Mouse (Mus musculus) stomach, postnatal 0 days (tissue): ENCODE data around the gene Pomp.
A peak's percentile ranks its signal among the peaks of the same experiment; 100 is the strongest.

ENCODE experiments used
- CTCF ChIP-seq: IDR thresholded peaks from 2 replicates; pipeline ENCODE4 v1.5.1; 2016; ENCODE audit warnings: antibody characterized with exemption, low read depth, mild to moderate bottlenecking, moderate library complexity
- EP300 ChIP-seq: optimal IDR thresholded peaks from 2 replicates; pipeline ENCODE3; 2016; ENCODE audit warnings: antibody characterized with exemption

GRCm38 (mm10) chr5:147869568-147869967 is 9.3 kb downstream of the Pomp start:
- TF ChIP-seq EP300 (no peak), CTCF (peak; percentile 45)
